Mouse (Mus musculus) neural tube, embryonic 14.5 days (tissue): ENCODE measurements around the gene Gadd45a. TPM values are rescaled to one million over a fixed set of nuclear protein-coding genes. Genes with fewer than 3 reads are reported as not detected.

Source experiments
- ATAC-seq: fragments of 200-750 bp; cut with Nextera tagmentation; 2 replicates; pipeline ENCODE4 v1.8.0; 2017; ENCODE audit warnings: low read depth, mild to moderate bottlenecking, moderate TSS enrichment, moderate library complexity
- H3K27ac ChIP-seq: fragments of 300-500 bp; sonication (generic); 2 replicates; pipeline ENCODE4 v1.5.1; 2014; ENCODE audit warnings: low read depth, mild to moderate bottlenecking, control low read depth, low read length, moderate library complexity, mixed read lengths
- H3K27me3 ChIP-seq: fragments of 300-500 bp; sonication (generic); 2 replicates; pipeline ENCODE4 v1.6.1; 2014; ENCODE audit warnings: low read length; ENCODE audit not compliant: control insufficient read depth, insufficient read depth
- H3K36me3 ChIP-seq: fragments of 300-500 bp; sonication (generic); 2 replicates; pipeline ENCODE4 v1.6.1; 2014; ENCODE audit warnings: low read length, mixed read lengths; ENCODE audit not compliant: control insufficient read depth, insufficient read depth
- H3K4me1 ChIP-seq: fragments of 300-500 bp; sonication (generic); 2 replicates; pipeline ENCODE4 v1.6.1; 2014; ENCODE audit warnings: low read length; ENCODE audit not compliant: control insufficient read depth, insufficient read depth
- H3K4me2 ChIP-seq: fragments of 300-500 bp; sonication (generic); 2 replicates; pipeline ENCODE4 v1.6.1; 2014; ENCODE audit warnings: mild to moderate bottlenecking, low read depth, low read length, control low read depth
- H3K4me3 ChIP-seq: fragments of 300-500 bp; sonication (generic); 2 replicates; pipeline ENCODE4 v1.5.1; 2014; ENCODE audit warnings: low read depth, low read length, control low read depth, mixed read lengths
- H3K9ac ChIP-seq: fragments of 300-500 bp; sonication (generic); replicated peaks from 2 replicates; pipeline ENCODE4 v1.6.1; 2014; ENCODE audit warnings: low read depth, mild to moderate bottlenecking, control low read depth, low read length, mixed read lengths
- H3K9me3 ChIP-seq: fragments of 300-500 bp; sonication (generic); 2 replicates; pipeline ENCODE4 v1.6.1; 2016; ENCODE audit warnings: low read length; ENCODE audit not compliant: control insufficient read depth
- WGBS: fragments of 180-500 bp; shearing (Covaris S2); extraction: QIAGEN DNeasy Blood & Tissue Kit; methylation state at CpG from one replicate; pipeline ENCODE4 v1.1.7; 2014; 5-methylcytosine and 5-hydroxymethylcytosine counted together
- polyA plus RNA-seq: library from polyadenylated mRNA; unstranded; fragments of >200 nt; fragmentation: Nextera tagmentation; extraction: Ambion mirVana; gene quantifications from 2 replicates; pipeline ENCODE4 v1.2.1, GENCODE M21; 2014

Gene Gadd45a
- polyA plus RNA-seq, 1 experiment from 2014 or later = 12.9 TPM

- H3K4me2 ChIP-seq = no peak overlapping the region
- H3K36me3 ChIP-seq = no peaks in the 10 kb centered on the region
- H3K9ac ChIP-seq = no peak overlapping the region
- WGBS = 82% methylated on average over 12 of the region's 12 CpGs
- H3K27ac ChIP-seq = no peak overlapping the region
- no peak for ATAC-seq
- H3K27me3 ChIP-seq = no peaks in the 10 kb centered on the region
- no peak overlapping the region for H3K4me3 ChIP-seq
- H3K9me3 ChIP-seq = no peaks in the 10 kb centered on the region
- H3K4me1 ChIP-seq = no peaks in the 10 kb centered on the region
Observed at GRCm38 (mm10) chr6:66986063-66986462, 51.2 kb downstream of the Gadd45a start.

GRCm38 (mm10) chr6:66985500-66985899 is 51.8 kb downstream of the Gadd45a start:
- H3K4me3 ChIP-seq = no peak overlapping the region
- no peak overlapping the region for H3K4me2 ChIP-seq
- H3K9ac ChIP-seq = no peak overlapping the region
- H3K27ac ChIP-seq = no peak overlapping the region
- no peaks in the 10 kb centered on the region for H3K27me3 ChIP-seq
- WGBS = 79% methylated on average over 7 of the region's 7 CpGs
- no peaks in the 10 kb centered on the region for H3K4me1 ChIP-seq
- H3K36me3 ChIP-seq = no peaks in the 10 kb centered on the region
- H3K9me3 ChIP-seq = no peaks in the 10 kb centered on the region
- ATAC-seq = no peak

Other genes with a start within 250 kb of the Gadd45a start
- not detected in 2 replicates for gene Vmn1r39, start 226.8 kb downstream of the Gadd45a start, polyA plus RNA-seq
- 78.2 and 82.9 TPM in 2 replicates for gene Gng12, start 141.1 kb downstream of the Gadd45a start, polyA plus RNA-seq
- 305 and 382 TPM in 2 replicates for gene Serbp1, start 200.7 kb upstream of the Gadd45a start, polyA plus RNA-seq